Mouse (Mus musculus): ENCODE measurements at regions not wholly inside any gene's neighbourhood (a gene's known extent, or its start where the extent isn't known, plus 50 kb on each side); places are given as distances from the start of the nearest gene placed in this dataset.

DNA sequence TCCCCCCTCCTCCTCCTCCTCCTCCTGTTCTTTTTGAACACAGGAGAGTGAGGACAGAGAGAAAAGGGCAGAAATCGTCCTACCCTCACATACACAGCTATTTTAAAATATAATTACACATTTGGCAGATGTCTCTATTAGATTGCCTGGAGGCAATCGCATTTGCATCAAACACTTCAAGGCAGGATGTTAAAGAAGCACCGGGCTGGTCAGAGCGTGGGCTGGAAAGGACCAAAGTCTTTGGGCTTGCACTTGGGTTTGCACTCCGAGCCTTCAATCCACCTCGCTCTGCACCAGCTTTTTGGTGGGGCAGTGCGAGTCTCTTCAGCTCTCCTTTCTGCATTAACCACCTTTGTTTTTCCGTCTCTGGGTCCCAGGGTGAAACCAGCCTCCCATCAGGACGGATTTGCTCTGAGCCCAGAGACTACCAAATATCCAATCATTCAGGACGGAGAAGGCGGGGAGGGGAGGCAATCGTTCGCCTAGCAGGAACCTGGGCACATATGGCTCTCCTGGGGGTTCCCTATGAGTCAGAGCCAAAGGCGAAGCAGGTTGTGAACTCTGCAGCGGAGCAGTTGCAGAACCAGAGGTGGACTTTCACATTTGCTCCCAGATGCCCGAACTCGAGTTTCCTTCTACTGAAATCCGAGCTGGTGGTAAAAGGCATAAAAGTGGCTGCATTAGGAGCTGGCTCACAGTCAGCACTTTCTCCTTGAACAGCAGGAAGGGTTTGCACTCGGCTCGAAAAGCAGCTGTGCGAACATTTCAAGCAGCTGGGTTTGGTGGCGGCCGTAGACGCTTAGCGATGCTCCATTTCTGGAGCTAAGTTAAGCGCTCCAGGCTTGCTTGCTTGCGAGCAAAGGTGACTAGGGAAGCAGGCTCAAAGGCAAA, 58.1 kb upstream of the Cpm start:
- no peak overlapping the region for H3K9ac ChIP-seq (ENCODE audit: low read depth, low read length)
- H3K4me1 ChIP-seq (replicated peaks; ENCODE audit: control insufficient read depth, insufficient read depth, low read length): no peaks in the 10 kb centered on the region
- 2% methylated on average over 27 of the region's 27 CpGs for WGBS
- no peak for TF ChIP-seq CTCF (IDR thresholded peaks at IDR 0.05; ENCODE audit: low read depth)
- peak overlapping the region; percentile 24 for H3K4me3 ChIP-seq (ENCODE audit: low read depth, low read length)
- H3K9me3 ChIP-seq (ENCODE audit: control insufficient read depth): no peaks in the 10 kb centered on the region
- ATAC-seq: peak; percentile 46; the same call in 1 of the 2 replicates
- H3K4me2 ChIP-seq (replicated peaks; ENCODE audit: low read depth): peak overlapping the region; percentile 68
- no peak overlapping the region for H3K27ac ChIP-seq (ENCODE audit: low read depth, low read length)
- no peaks in the 10 kb centered on the region for H3K27me3 ChIP-seq (replicated peaks; ENCODE audit: control insufficient read depth, insufficient read depth, low read length)
- H3K36me3 ChIP-seq (ENCODE audit: control insufficient read depth, insufficient read depth): no peaks in the 10 kb centered on the region

DNA sequence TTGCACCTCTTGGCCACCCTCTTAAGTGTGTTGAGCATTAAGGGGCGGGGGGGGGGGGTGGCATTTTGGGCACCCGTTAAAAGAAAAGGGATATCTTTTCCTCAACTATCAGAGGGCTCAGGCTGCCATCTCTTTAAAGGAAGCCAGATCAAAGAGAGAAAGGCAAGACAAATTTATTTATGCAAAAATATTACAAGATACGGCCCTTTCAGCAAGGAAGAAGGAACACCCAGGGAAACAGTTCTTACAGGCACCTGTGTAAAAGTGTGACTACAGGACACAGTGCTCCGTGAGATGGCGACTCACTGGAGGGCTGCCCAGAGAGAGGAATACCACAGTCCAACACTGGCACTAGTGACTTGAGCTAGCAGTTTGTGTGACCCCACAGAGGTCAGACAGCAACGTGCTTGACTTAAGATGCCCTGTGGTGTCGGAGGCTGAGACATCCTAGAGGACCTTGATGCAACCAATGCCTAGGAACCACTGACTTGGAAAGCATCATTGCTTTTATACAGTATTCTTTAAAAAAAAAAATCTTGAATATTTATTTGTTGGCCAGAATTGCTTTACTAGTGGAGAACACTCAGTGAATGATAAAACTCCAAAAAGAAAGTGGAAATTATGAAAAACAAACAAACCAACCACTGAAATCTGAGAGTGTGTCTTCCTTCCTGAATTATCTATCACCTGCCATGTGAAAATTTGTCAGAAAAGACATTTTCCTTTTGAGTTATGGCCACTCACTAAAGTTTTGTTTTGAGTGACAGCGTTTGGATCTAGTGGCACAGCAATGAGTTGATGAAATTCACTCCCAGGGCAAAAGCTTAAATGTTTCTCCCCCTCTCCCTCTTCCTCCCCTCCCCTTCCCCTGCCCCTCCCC, 59.0 kb upstream of the Cpm start:
- Histone ChIP-seq H3K27ac (ENCODE audit: low read depth, low read length) (no peak overlapping the region), H3K4me1 (replicated peaks; ENCODE audit: control insufficient read depth, insufficient read depth, low read length) (no peaks in the 10 kb centered on the region), H3K4me3 (ENCODE audit: low read depth, low read length) (no peak overlapping the region), H3K9me3 (ENCODE audit: control insufficient read depth) (no peaks in the 10 kb centered on the region), H3K27me3 (replicated peaks; ENCODE audit: control insufficient read depth, insufficient read depth, low read length) (no peaks in the 10 kb centered on the region), H3K9ac (ENCODE audit: low read depth, low read length) (no peak overlapping the region), H3K4me2 (replicated peaks; ENCODE audit: low read depth) (no peak overlapping the region), H3K36me3 (ENCODE audit: control insufficient read depth, insufficient read depth) (no peaks in the 10 kb centered on the region)
- no peak for ATAC-seq
- no peak for TF ChIP-seq CTCF (IDR thresholded peaks at IDR 0.05; ENCODE audit: low read depth)
- WGBS: 60% methylated on average over 8 of the region's 8 CpGs

DNA sequence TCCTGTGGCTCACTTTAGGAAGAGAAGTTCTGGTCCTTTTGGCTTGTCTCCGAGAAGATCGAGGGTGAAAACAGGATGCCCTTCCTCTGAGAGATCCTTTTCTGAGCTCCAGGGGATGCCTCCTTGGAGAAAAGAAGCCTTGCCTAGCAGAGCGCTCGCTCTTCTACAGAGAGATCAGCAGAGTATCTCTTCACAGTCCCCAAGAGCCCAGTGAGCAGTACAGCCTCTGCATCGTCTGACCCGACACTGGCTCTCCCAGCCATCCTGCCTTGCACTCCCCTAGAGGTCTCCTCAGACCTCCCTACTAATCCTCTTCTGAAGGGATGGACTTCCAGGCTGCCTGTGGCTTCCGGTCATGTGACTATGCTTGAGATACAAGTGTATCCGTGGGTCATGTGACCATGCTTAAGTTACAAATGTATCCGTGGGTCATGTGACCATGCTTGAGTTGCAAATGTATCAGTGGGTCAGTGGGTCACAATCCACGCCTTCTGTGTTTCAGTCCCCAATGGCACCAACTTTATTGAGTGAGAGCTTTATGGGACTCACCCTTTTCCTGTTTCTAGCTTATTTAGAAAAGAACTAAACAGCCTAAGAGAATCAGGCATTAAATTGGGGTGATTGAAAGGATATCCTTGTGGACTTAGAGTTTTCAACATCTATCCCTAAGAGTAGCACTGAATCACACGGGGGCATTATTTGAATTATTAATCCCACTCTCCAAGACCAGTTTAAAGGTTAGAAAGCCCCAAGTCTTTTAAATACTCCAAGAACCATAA, 59.8 kb upstream of the Cpm start:
- H3K4me1 ChIP-seq (replicated peaks; ENCODE audit: control insufficient read depth, insufficient read depth, low read length): no peaks in the 10 kb centered on the region
- no peaks in the 10 kb centered on the region for H3K9me3 ChIP-seq (ENCODE audit: control insufficient read depth)
- no peak overlapping the region for H3K4me2 ChIP-seq (replicated peaks; ENCODE audit: low read depth)
- no peak overlapping the region for H3K4me3 ChIP-seq (ENCODE audit: low read depth, low read length)
- 82% methylated on average over 11 of the region's 11 CpGs for WGBS
- TF ChIP-seq CTCF (IDR thresholded peaks at IDR 0.05; ENCODE audit: low read depth): no peak
- no peak overlapping the region for H3K9ac ChIP-seq (ENCODE audit: low read depth, low read length)
- no peak overlapping the region for H3K27ac ChIP-seq (ENCODE audit: low read depth, low read length)
- H3K27me3 ChIP-seq (replicated peaks; ENCODE audit: control insufficient read depth, insufficient read depth, low read length): no peaks in the 10 kb centered on the region
- no peak for ATAC-seq
- no peaks in the 10 kb centered on the region for H3K36me3 ChIP-seq (ENCODE audit: control insufficient read depth, insufficient read depth)

DNA sequence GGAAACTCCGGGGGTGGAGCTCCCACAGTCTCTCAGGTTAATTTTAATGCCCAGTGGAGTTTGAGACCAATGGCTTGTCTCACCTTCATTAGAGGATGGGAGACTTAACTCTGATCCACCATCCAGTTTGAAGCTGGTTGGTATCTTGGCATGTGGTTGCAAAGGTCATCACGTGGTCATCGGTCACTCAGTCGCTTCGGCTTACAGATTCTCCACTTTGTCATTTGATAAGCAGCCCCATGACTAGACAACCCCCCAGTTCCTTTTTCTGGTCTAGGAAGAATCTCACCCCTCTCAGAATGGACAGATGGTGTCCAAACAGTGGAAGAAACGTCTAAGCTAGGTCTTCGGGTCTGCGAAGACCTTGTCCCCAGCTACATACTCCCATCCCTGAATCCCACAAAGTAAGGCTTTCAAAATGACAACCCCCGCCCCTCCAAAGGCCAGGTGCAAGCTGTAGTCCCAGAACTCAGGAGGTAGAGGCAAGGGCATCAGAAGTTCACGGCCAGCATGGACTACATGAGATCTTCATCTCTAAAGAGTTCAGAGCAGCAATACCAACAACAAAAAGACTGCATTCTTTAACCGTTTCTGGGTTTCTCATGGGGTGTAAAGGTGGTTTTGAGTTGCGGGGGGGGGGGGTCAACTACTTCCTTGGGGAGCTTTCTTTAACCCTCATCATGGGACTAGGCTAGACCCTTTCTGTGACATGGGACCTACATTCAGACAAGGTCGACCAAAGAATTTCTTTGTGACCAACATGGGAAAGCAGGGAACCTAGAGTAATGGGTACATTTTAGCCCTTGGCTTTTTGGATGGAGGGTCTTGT, 60.6 kb upstream of the Cpm start:
- no peak for TF ChIP-seq CTCF (IDR thresholded peaks at IDR 0.05; ENCODE audit: low read depth)
- H3K9ac ChIP-seq (ENCODE audit: low read depth, low read length): no peak overlapping the region
- no peaks in the 10 kb centered on the region for H3K36me3 ChIP-seq (ENCODE audit: control insufficient read depth, insufficient read depth)
- H3K27me3 ChIP-seq (replicated peaks; ENCODE audit: control insufficient read depth, insufficient read depth, low read length): no peaks in the 10 kb centered on the region
- H3K9me3 ChIP-seq (ENCODE audit: control insufficient read depth): no peaks in the 10 kb centered on the region
- 94% methylated on average over 13 of the region's 13 CpGs for WGBS
- no peak overlapping the region for H3K4me3 ChIP-seq (ENCODE audit: low read depth, low read length)
- no peaks in the 10 kb centered on the region for H3K4me1 ChIP-seq (replicated peaks; ENCODE audit: control insufficient read depth, insufficient read depth, low read length)
- no peak for ATAC-seq
- H3K4me2 ChIP-seq (replicated peaks; ENCODE audit: low read depth): no peak overlapping the region
- H3K27ac ChIP-seq (ENCODE audit: low read depth, low read length): no peak overlapping the region

DNA sequence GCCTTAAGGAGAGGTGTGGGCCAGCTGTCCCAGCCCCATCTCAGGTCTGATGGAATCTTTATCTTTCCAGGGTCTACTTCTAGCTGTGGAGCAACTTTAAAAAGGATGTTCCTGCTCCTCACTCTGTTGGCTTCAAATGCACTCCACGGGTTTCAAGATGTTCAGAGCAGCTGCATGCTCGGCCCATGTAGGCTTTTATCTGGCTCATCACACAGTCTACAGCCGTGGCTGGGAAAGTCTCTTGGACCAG, 61.2 kb upstream of the Cpm start:
- no peak overlapping the region for H3K27ac ChIP-seq (ENCODE audit: low read depth, low read length)
- no peak for TF ChIP-seq CTCF (IDR thresholded peaks at IDR 0.05; ENCODE audit: low read depth)
- H3K27me3 ChIP-seq (replicated peaks; ENCODE audit: control insufficient read depth, insufficient read depth, low read length): no peaks in the 10 kb centered on the region
- H3K9me3 ChIP-seq (ENCODE audit: control insufficient read depth): no peaks in the 10 kb centered on the region
- no peak overlapping the region for H3K4me2 ChIP-seq (replicated peaks; ENCODE audit: low read depth)
- ATAC-seq: no peak
- WGBS: 91% methylated on average over 3 of the region's 3 CpGs
- no peaks in the 10 kb centered on the region for H3K36me3 ChIP-seq (ENCODE audit: control insufficient read depth, insufficient read depth)
- no peak overlapping the region for H3K4me3 ChIP-seq (ENCODE audit: low read depth, low read length)
- H3K9ac ChIP-seq (ENCODE audit: low read depth, low read length): no peak overlapping the region
- H3K4me1 ChIP-seq (replicated peaks; ENCODE audit: control insufficient read depth, insufficient read depth, low read length): no peaks in the 10 kb centered on the region

Measured in intestine, postnatal 0 days (tissue).